Mouse (Mus musculus) heart, adult 18-20 months (tissue): ENCODE data around the gene 4930568D16Rik. TPM values are rescaled to one million over a fixed set of nuclear protein-coding genes. Genes with fewer than 3 reads are reported as not detected.

Source experiments
- DNase-seq, 2 experiments: peaks; one replicate each; pipeline ENCODE4 v3.0.0; 2021 to 2022; ENCODE audit warnings: mixed read lengths in 1 of 2
- long read RNA-seq, 2 experiments: library from polyadenylated mRNA; stranded (forward); transcript quantifications; one replicate each; pipeline ENCODE4 v2.0.0; 2021
- total RNA-seq, 2 experiments: library from RNA; stranded (reverse); gene quantifications; 2 replicates each; pipeline ENCODE4 v1.2.3; 2021

The 4930568D16Rik gene
- not detected for total RNA-seq
- long read RNA-seq, experiment 1: 0 reads
- long read RNA-seq, experiment 2: 0 reads

DNA sequence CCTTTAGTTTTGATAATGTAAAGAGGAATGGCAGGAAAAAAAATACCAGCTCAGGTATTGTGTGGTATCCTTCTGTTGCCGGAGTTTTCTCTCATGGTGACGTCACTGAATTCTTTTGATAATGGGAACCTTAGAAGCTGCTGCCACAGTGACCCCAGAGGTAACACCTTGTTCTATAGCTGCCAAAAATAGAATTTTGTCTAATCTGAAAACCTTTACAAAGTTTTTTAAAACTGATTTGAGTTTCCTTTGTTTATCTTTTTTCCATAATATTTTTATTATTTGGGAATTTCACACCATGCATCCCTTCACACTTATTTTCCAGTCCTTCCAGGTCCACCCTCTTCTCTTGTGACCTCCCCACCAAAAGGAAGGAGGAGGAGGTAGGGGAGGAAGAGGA, at the start of gene 4930568D16Rik:
4930568D16Rik (minus strand) TSS at position 101 of the 400 bp plus-strand sequence.
- no peak for DNase-seq

DNA sequence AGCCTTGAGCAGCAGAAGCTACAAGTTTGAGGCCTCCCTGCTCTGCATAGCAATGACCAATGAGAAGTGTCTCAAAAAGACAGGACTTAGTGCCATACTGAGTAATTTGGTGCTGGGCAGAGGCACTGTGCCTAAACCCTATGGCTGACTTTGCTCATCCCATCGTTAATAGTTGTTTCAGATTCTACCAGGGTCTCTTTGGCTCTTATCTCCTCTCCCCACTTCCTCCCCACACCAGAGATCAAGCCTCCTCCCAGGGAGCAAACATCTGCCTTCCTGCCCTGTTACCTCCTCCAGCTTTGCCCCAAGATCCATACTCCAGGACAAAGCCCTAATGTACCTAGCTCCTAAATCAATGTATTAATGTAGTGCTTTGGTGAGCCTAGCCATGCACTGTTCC, 49.7 kb upstream of the 4930568D16Rik start:
- DNase-seq: no peak

DNA sequence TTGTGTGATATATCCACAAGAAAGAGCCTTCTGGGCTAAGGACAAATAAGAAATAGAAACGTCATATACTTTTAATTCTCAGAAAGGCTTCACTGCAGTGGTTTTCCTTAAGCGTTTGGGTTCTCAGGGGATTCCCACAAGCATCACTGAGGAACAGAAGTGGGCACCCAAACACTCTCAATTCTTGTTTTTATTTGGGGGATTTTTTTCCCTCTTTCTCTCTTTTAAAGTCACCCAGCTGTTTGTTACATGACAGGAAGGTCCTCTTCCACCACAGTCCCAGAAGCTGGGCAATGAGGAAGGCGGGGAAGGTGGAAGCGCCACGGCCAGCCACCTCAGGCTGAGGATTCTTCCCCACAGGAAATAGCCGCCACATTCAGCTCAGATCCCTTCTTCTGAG, 48.9 kb upstream of the 4930568D16Rik start:
- DNase-seq: no peak

DNA sequence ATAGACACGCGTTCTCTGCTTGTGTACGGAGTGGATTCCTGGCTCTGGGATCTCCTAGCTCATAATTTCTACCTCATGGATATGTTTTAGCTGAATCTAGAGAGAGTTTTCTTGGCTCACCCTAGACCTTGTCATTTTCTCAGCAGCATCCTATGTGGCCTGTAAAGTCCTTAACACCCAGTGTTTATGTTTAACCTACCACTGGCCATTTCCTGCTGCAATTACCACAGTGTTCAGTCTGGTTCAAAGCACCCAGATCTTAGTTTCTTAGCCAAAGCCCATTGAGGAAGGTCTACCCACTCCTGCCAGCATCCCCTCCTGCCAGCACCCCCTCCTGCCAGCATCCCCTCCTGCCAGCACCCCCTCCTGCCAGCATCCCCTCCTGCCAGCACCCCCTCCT, 45.3 kb upstream of the 4930568D16Rik start:
- no peak for DNase-seq

DNA sequence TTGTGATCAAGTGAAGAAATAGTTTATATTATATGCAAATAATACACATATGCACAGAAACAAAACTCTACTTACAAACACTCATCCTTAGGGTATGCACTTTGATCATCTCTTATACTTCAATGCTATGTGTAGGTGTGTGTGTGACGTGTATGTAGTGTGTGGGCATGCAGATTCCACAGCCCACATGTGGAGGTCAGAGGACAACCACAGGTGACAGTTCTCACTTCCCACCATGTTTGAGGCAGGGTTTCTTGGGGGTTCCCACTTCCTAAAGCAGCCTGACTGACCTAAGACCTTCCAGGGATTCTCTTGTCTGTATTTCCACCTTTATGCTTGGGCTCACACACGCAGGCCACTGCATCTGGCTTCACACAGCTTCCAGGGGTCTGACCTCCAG, 44.7 kb upstream of the 4930568D16Rik start:
- DNase-seq: no peak

DNA sequence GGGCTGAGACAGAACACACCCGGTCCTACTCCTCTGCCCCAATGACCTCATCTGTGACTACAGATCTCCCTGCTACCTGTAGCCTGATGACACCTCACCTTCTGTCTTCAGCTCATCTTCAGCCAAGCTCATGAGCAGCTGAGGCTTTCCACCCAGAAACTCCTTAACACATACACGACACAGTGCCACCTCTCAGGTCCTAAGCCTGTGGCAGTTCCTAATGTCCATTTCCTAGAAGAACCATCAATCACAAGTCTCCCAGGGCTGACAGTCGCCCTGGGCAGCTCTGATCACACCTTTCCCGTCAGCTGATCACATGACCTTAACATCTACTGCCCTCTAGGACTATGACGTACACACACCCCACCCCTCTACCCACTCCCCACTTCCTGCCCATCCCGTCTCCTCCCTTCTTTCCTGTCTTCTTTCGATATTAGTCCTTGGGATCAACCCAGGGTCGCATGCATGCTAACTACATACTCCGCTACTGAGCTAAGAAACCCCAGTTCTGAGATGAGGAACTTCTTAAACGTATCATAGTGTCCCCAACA, 44.2 kb upstream of the 4930568D16Rik start:
- no peak for DNase-seq

DNA sequence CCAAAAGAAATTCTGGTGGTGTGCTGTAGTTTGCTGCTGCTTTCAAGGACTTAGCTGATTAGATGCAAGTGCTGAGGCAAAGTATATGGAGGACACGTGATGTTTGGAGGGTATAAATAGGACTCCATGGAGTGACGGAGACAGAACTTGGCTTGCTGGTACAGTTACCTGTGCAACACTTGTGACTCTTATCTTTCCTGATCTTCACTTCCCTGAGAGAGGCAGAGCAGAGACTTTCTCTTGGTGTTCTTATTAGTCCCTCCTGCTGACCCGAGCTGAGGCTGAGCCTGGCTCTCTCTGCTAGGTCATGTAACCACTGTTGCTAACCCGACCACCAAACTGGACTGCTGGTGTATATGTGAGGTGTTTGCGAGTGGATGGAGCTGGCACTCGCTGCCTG, 41.9 kb upstream of the 4930568D16Rik start:
- no peak for DNase-seq

DNA sequence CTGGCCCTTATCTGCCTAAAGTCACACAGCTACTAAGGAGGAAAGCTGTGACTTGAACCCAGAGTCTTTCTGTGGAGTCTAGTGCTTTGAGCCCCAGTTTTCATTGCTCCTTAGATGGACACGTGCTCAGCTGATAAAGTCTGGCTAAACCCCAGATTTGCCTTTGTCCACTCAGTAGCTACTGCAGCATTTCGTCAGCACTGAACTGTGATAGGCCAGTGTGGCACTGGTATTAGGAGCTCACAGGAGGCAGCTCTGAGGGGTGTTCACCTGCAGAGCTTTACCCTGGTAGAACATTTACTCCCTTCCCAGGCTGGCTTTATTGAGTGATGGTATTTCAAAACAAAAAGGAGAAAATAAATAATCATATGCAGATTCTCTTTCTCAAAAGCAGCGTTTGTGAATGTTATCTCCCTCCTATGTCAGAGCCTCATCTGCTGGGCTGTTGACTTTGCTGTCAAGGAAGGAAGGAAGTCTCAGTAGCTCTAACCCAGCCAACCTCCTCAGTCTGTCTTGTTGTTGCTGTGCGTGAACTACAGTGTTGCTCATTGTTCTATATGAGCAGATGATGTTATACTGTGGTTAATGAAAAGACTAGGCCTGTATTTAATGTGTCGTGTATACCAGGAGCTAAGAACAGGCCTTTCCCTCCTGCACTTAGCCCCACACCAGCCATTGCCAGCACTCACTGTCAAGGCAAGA, 41.0 kb upstream of the 4930568D16Rik start:
- DNase-seq: no peak

DNA sequence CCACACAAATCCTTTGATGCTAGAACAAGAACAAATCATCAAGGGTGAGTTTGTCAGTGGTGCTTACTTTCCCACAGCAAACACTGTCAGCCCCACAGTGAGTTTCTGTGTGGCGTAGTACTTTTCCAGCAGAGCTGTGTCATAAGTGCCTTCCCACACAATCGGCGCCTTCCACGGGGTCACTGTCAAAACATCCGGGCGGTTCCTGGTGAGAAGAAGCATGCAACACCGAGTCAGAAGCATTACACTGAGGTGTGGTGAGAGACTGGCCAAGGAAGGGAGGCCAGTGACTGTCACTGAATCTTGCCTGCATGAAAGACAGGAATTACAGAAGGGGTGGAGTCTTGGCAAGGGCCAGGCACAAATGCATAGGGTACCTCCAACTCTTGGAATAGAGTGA, 40.3 kb upstream of the 4930568D16Rik start:
- no peak for DNase-seq

DNA sequence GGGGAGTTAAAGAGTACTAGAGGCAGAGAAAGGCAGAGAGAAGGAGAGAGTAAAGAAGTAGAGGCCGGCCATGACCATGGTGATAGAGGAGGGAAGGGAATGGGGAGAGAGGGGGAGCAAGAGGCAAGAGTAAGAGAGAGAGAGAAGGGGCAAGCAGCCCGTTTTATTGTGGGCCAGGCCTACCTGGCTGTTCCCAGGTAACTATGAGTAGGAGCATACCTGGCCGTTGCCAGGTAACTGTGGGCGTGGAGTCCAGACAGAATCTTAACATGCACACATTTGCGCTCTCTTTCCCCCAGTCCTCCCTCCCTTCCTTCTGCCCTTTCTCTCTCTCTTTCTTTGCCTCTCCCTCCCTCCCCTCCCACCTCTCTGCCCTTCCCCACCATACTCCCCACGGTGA, 39.7 kb upstream of the 4930568D16Rik start:
- no peak for DNase-seq

DNA sequence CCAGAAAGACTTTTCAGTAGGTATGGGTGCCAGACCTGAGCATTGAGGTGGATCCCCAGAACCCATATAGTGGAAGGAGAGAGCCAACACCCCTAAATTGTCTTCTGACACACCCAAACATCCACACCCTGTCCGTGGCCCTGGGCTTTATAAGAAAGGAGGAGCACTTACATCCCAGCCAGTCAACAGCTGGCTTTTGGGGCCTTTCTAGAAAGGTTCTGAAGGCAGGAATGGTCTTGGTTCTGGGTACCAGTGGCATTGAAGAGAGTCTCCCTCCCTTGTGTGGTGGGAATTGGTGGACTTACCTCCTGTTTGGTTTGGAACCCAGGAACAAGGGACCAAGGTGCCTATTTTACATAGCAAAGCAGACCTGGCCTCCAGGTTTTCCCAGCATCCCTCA, 39.1 kb upstream of the 4930568D16Rik start:
- DNase-seq: no peak

DNA sequence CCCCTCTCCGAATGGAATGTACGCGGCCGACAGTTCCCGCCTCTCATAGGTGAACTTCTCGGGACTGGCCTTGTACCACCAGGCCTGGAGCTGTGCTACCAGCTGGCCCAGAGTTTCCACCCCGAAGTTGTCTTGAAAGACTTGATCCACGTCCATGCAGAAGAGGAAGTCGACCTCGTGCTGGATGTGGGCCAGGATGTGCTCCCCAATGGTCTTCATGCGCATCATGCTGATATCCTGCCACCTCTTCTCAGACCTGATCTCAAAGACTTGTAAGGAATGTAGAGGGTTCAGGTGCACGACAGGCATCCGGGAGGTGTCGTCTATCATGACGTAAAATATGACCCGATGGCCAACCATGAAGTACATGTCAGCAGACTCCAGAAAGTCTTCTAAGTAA, 34.9 kb upstream of the 4930568D16Rik start:
- no peak for DNase-seq

DNA sequence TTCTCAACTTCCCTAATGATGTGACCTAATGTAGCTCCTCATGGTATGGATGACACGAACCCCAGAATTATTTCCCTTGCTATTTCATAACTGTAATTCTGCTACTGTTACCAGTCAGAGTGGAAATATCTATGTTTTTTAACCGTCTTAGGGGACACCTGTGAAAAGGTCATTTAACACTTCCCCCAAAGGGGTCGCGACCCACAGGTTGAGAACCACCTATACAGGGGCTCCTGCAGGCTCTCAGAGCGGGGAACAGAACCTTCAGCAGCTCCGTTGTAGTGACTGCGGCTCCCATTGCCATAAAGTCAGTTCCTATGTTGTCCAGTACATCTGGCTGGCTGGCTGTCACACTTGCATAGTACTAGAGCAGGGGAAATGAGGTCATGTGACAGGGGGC, 33.2 kb upstream of the 4930568D16Rik start:
- DNase-seq: no peak

DNA sequence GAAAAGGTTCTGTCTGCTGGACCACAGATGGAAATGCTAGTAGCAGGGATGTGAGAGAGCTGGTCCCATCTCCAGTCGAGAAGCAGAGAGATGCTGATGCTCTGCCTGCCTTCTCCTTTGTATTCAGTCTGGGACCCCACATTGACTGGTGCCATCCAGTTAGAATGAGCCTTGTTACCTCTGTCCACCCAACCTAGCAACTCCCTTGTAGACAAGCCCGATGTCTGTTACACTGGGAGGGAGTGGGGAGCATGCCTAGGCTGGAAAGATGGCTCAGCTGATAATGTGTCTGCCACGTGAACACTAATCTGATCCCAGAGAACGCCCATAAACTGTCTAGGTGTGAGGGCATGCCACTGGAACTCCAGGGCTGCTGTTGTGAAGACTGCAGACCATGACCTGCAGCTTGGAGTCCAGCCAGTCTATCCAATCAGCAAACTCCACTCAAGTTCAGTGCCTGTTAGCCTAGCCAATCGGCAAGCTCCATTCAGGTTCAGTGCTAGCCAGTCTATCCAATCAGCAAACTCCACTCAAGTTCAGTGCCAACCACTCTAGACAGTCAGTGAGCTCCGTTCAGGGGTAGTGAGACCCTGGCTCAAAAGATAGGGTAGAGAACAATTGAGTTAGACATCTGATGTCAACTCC, 30.8 kb upstream of the 4930568D16Rik start:
- no peak for DNase-seq

DNA sequence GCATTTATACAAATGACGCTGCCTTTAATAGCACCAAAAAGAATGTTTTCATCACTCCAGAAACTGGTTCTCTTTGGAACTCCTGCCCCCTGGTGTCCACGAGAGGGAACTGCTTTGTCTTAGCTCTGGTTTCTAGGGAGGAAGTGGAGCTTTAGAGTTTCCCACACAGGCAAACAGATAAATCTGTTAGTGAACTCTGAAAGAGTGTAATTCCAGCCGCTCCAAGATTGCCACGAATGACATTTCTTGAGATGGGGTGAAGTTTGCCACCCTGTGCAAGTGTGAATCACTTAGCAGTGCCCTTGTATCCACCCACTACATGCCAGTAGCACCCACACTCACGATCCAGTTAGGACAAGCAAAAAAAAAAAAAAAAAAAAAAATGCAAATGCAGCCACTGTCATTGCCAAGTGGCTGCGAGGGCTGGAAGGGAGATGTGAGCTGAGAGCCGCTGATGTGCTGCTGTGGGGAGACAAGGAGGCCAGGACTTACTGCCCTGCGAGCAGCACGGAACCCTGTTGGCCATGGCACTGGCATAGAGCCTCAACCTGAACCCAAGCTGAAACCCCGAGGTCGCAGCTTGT, 30.2 kb upstream of the 4930568D16Rik start:
- peak; percentile 76 to 87 for DNase-seq

DNA sequence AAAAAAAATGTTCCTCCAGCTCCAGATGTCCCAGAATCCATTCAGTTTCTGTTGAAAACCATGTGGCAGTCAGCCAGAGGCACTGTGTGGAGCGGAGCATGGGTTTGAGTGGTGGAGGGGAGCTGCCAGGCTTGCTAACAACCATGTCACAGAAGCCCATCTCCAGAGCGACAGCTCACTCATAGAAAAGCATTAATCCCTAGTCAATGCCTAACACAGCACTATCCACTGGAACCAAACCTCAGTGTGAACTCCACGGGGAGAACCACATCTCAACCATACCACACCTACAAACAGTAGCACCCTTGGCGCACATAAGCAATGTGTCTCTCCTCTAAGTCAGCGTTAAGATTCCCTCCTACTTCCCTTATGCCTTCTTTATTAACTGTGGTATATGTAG, 29.6 kb upstream of the 4930568D16Rik start, which contains the start of gene 4930402F06Rik:
4930402F06Rik (minus strand) TSS at position 80 of the 400 bp plus-strand sequence.
- no peak for DNase-seq

DNA sequence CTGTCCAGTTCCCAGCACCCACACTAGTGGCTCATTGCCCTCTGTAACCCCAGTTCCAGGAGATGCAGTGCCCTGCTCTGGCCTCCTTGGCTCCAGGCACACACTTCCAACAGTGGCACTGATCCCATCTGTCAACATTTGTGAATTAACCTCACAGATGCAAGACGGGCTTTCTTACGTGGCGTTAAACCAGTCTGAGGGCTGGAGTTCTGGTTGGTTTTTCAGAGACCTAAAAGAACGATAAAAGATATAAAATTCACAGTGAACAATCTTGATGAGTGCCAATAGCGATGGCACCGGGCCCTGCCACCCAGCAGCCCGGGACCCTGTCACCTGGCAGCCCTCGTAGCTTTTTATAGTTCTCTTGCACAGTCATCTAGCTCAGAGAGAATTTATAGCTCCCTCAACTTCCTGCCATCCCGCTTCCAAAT, 17.9 kb upstream of the 4930568D16Rik start:
- DNase-seq: peak; percentile 64 to 78

DNA sequence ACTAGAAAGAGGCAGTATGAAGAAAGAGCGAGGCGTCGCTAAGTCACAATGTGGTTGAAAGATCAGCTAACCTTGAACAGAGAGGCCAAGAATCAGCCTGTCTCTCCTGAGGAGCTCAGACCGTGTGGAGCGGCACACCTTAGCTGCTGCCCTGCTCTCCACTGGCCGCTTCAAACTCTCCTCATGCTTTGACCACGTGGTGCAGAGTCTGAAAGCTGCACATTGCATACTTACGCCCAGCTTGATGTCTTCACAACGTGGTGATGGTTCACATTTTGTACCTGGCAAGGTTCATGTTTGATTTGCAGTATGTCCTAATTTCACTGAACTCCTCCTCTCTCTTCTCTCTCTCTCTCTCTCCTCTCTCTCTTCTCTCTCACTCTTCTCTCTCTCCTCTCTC, 11.8 kb upstream of the 4930568D16Rik start:
- no peak for DNase-seq

DNA sequence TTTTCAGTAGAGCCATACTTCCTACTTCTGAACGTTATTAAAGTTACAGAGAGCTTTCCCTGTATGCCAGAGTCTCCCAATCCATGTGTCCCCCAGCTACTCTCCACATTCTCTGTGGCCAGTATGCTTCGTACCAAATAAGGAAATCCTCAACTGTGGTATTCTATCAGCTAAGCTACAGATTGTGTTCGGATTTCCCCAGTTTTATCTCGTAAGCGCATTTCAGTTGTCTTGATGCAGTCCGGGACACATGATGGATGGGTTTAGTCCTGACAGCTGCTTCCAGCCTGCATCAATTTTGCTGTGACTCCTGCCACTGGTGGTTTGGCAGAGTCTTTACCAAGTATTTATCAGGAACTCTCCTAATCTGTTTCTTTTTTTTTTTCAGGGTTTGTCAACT, 10.1 kb upstream of the 4930568D16Rik start:
- no peak for DNase-seq

DNA sequence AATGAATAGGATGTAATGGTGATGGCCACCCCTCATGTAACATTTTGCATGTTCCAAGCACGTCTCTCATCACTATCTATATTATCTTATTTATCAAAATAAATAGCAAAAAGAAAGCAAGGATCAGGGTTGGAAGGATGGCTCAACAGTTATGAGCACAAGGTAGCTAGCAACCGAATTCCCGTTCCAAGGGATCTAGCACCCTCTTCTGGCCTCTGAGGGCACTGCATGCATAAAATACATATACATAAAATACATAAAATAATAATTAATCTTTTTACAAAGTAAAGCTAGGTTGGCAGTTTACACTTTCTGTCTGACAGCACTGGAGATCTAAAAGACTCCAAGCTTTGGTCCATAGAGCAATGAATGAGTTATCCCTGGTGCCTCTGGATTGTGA, 5.5 kb upstream of the 4930568D16Rik start:
- peak in 1 of 2 experiments; percentile 27 for DNase-seq

DNA sequence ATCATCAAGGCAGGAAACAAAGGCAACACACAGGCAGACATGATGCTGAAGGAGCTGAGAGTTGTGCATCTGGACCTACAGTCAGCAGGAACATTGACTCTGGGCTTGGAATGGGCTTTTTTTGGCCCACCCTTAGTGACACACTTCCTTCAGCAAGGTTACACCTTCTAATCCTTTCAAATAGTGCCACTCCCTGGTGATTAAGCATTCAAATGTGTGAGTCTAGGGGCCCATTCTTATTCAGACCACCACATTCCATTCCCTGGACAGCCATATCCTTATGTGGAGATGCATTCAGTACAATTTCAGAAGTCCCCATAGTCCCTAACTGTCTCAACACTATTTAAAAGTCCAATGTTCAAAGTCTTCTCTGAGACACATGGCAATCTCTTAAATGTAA, 3.2 kb upstream of the 4930568D16Rik start:
- no peak for DNase-seq

DNA sequence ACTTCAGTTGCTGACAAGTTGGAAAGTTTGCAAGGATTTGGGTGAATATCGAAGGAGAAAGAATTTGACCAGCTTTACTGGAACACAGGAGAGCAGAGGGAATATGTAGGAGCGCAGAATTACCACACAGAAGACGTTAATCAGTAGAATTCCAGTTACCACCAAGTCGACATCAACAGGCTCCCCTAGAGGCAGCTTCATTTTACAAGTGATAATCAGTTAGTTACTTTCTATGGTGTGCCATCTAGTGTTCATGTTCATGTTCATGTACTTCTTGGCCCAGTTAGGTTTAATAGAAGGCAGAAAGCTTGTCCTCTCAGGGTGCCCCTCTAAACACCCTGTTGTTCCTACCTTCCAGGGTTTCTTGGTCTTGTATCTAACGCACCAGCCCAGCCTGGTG, 18.3 kb downstream of the 4930568D16Rik start:
- DNase-seq: peak; percentile 30 to 63

DNA sequence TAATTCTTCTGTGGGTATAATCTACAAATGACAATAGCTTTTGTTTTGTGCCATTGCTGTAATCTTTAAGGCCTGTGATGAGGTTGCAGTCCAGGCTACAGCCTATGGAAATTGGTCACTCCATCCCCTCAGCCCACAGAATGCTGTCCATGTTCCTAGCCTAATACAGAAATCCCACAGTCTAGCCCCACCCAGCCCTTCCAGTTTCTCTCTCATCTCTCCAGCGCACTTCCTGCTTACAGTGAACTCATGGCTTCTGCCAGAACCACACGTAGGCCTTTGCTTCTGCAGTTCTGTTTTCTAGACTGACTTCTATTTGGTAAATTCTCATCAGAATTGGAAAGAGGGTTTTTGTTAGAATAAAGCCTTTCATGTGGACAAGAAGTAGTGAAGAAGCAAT, 21.5 kb downstream of the 4930568D16Rik start:
- DNase-seq: no peak
